Mouse (Mus musculus) T-cell, adult 2 months (primary cell): ENCODE results near the gene Wasf1.

Experiments used
- DNase-seq: peaks from one replicate; pipeline ENCODE4 v3.0.0; 2022; ENCODE audit warnings: low spot score

Wasf1 gene

GRCm38 (mm10) chr10:40895765-40896164 lies 12.5 kb downstream of the Wasf1 start:
- no peak for DNase-seq

GRCm38 (mm10) chr10:40896656-40897055 lies 13.4 kb downstream of the Wasf1 start:
- no peak for DNase-seq

- no peak for DNase-seq
Measured at GRCm38 (mm10) chr10:40901786-40902185, 18.5 kb downstream of the Wasf1 start.

GRCm38 (mm10) chr10:40906131-40906530 lies 22.9 kb downstream of the Wasf1 start:
- DNase-seq, result no peak

GRCm38 (mm10) chr10:40906802-40907201 lies 23.5 kb downstream of the Wasf1 start:
- DNase-seq, result no peak

- no peak for DNase-seq
Measured at GRCm38 (mm10) chr10:40908580-40908979, 25.3 kb downstream of the Wasf1 start.

- DNase-seq, result no peak
Measured at GRCm38 (mm10) chr10:40910811-40911210, 27.5 kb downstream of the Wasf1 start.

- DNase-seq, result no peak
Measured at GRCm38 (mm10) chr10:40915240-40915639, 32.0 kb downstream of the Wasf1 start.

- no peak for DNase-seq
Measured at GRCm38 (mm10) chr10:40918669-40919440, 35.6 kb downstream of the Wasf1 start.

GRCm38 (mm10) chr10:40919464-40919863 lies 36.2 kb downstream of the Wasf1 start:
- DNase-seq, result no peak

GRCm38 (mm10) chr10:40932995-40933394 lies 49.7 kb downstream of the Wasf1 start:
- no peak for DNase-seq

- no peak for DNase-seq
Measured at GRCm38 (mm10) chr10:40936160-40936726, 53.0 kb downstream of the Wasf1 start.

- DNase-seq, result no peak
Measured at GRCm38 (mm10) chr10:40937569-40937968, 54.3 kb downstream of the Wasf1 start.

- no peak for DNase-seq
Measured at GRCm38 (mm10) chr10:40942688-40943087, 59.4 kb downstream of the Wasf1 start.

- DNase-seq, result no peak
Measured at GRCm38 (mm10) chr10:40950176-40950575, 66.9 kb downstream of the Wasf1 start.

- no peak for DNase-seq
Measured at GRCm38 (mm10) chr10:40956206-40956605, 72.9 kb downstream of the Wasf1 start.

- DNase-seq, result no peak
Measured at GRCm38 (mm10) chr10:40961365-40961764, 78.1 kb downstream of the Wasf1 start.

- no peak for DNase-seq
Measured at GRCm38 (mm10) chr10:40962008-40962407, 78.7 kb downstream of the Wasf1 start.

- DNase-seq, result no peak
Measured at GRCm38 (mm10) chr10:40964546-40964945, 81.3 kb downstream of the Wasf1 start.

GRCm38 (mm10) chr10:40968551-40968950 lies 85.3 kb downstream of the Wasf1 start:
- no peak for DNase-seq

- DNase-seq, result no peak
Measured at GRCm38 (mm10) chr10:40969372-40970033, 86.2 kb downstream of the Wasf1 start.

GRCm38 (mm10) chr10:40970601-40971245 lies 87.4 kb downstream of the Wasf1 start:
- no peak for DNase-seq

- DNase-seq, result no peak
Measured at GRCm38 (mm10) chr10:40971256-40971655, 88.0 kb downstream of the Wasf1 start.
